Mouse (Mus musculus): ENCODE data around the gene Cln6.
A peak's percentile ranks its signal among the peaks of the same experiment; 100 is the strongest.
"Not testable (repeated sequence)": the region's sequence is repeated elsewhere in the genome, so short reads cannot be mapped to it uniquely, and the experiment has no call there.

Gene Cln6

GRCm38 (mm10) chr9:62829877-62830276, 8.7 kb upstream of the Cln6 start:
- no peak for DNase-seq (ENCODE audit: low read depth)

- DNase-seq (ENCODE audit: low read depth), result no peak
Observed at GRCm38 (mm10) chr9:62834906-62835305, 3.7 kb upstream of the Cln6 start.

- no peak for DNase-seq (ENCODE audit: low read depth)
Observed at GRCm38 (mm10) chr9:62835705-62836446, 2.7 kb upstream of the Cln6 start.

GRCm38 (mm10) chr9:62837611-62838010, 974 bp upstream of the Cln6 start:
- no peak for DNase-seq (ENCODE audit: low read depth)

GRCm38 (mm10) chr9:62838146-62838505, 459 bp upstream of the Cln6 start:
- DNase-seq (ENCODE audit: low read depth), result no peak

GRCm38 (mm10) chr9:62839172-62839770, 686 bp downstream of the Cln6 start:
- peak; percentile 27 for DNase-seq (ENCODE audit: low read depth)

- no peak for DNase-seq (ENCODE audit: low read depth)
Observed at GRCm38 (mm10) chr9:62843356-62844024, 4.9 kb downstream of the Cln6 start.

- DNase-seq (ENCODE audit: low read depth), result no peak
Observed at GRCm38 (mm10) chr9:62844461-62844860, 5.9 kb downstream of the Cln6 start.

GRCm38 (mm10) chr9:62847694-62848093, 9.1 kb downstream of the Cln6 start:
- DNase-seq (ENCODE audit: low read depth), result peak; percentile 85

GRCm38 (mm10) chr9:62848641-62849040, 10.1 kb downstream of the Cln6 start:
- DNase-seq (ENCODE audit: low read depth), result no peak

GRCm38 (mm10) chr9:62851571-62851970, 13.0 kb downstream of the Cln6 start:
- no peak for DNase-seq (ENCODE audit: low read depth)

- no peak for DNase-seq (ENCODE audit: low read depth)
Observed at GRCm38 (mm10) chr9:62854483-62854882, 15.9 kb downstream of the Cln6 start.

GRCm38 (mm10) chr9:62857216-62857615, 18.6 kb downstream of the Cln6 start:
- DNase-seq (ENCODE audit: low read depth), result no peak

GRCm38 (mm10) chr9:62857719-62858261, 19.2 kb downstream of the Cln6 start, which contains the start of gene Calml4:
TSS of gene Calml4 (plus strand) at chr9:62858080.
- no peak for DNase-seq (ENCODE audit: low read depth)

GRCm38 (mm10) chr9:62858266-62859019, 19.9 kb downstream of the Cln6 start:
- no peak for DNase-seq (ENCODE audit: low read depth)

GRCm38 (mm10) chr9:62860102-62860501, 21.5 kb downstream of the Cln6 start:
- DNase-seq (ENCODE audit: low read depth), result not testable (repeated sequence)

- no peak for DNase-seq (ENCODE audit: low read depth)
Observed at GRCm38 (mm10) chr9:62860866-62861265, 22.3 kb downstream of the Cln6 start.

- not testable (repeated sequence) for DNase-seq (ENCODE audit: low read depth)
Observed at GRCm38 (mm10) chr9:62869236-62869635, 30.7 kb downstream of the Cln6 start.

GRCm38 (mm10) chr9:62870728-62871127, 32.1 kb downstream of the Cln6 start:
- DNase-seq (ENCODE audit: low read depth), result no peak

GRCm38 (mm10) chr9:62876966-62877616, 38.5 kb downstream of the Cln6 start:
- DNase-seq (ENCODE audit: low read depth), result peak; percentile 15

GRCm38 (mm10) chr9:62877825-62878224, 39.2 kb downstream of the Cln6 start:
- no peak for DNase-seq (ENCODE audit: low read depth)

GRCm38 (mm10) chr9:62881871-62882270, 43.3 kb downstream of the Cln6 start:
- DNase-seq (ENCODE audit: low read depth), result no peak
